15 mouse cellular contexts compared by ENCODE assay signal in genomic region chr9:101240161-101240560, GRCm38 (mm10).
"Had no signal": no experiment of that assay in that cellular context is flagged by ENCODE, and none has a peak within 500 bp of the region (broad histone marks: within the 10 kb centered on the region; RNA-seq: fewer than 3 reads in every experiment).

No protein-coding gene starts in this region.

- DNase-seq: liver, postnatal 0 days; lung, adult 2 months; lung, postnatal 14 days; lung, postnatal 36 days; midbrain, embryonic 14.5 days; retina, postnatal 1 day; right cerebral cortex, adult 18-20 months; right cerebral cortex, postnatal 25 days; right cerebral cortex, postnatal 4 days; spleen, adult 18-20 months; thymus, adult 18-20 months; thymus, postnatal 14 days; thymus, postnatal 36 days had no signal

- ATAC-seq: liver, postnatal 0 days; lung, postnatal 0 days; midbrain, embryonic 16.5 days had no signal
